Mouse (Mus musculus): ENCODE results near the gene Cdon.

GRCm38 (mm10) chr9:35372324-35373101 is 48.4 kb upstream of the Cdon start:
- no peak for TF ChIP-seq CTCF (IDR thresholded peaks at IDR 0.05; ENCODE audit: control insufficient read depth, insufficient read depth, insufficient read length)
- no peak for TF ChIP-seq MAX (IDR thresholded peaks at IDR 0.05)
- TF ChIP-seq USF1 (IDR thresholded peaks at IDR 0.05; ENCODE audit: low read depth), result no peak
- no peak for TF ChIP-seq MYOG (IDR thresholded peaks at IDR 0.05; ENCODE audit: control insufficient read depth, extremely low read depth, insufficient read length)

Measured in C2C12 (cell line).